Comparison of ENCODE assay signal across 17 mouse cellular contexts in the genomic region with DNA sequence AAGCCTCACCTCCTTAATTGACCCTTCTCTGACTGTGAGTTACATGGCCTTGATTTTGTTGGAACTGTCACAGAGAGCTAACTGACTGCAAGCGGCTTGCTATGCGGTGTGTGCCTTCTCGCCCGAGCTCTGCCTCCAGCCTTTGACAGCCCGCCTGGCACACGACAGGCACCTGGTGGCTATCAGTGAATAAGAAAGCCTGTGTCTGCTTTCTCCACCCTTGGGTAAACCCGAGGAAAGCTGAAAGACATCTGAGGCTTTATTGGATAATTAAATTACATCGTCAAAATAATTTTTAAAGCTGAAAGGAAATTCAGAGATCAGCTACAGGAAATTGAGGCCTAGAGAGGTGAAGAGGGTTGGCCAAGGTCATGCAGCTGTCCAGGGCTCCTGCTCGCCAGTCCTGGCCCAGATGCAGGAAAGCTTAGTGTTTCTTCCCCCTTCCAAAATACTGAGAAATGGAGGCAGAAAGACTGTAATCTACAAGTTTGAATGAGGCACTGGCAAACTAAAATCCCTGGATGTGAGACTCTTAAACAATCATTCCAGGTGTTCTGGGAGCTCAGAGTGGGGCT.
DNase-seq lines count a peak whose midpoint lies in the region; TF ChIP-seq lines count a peak whose summit lies in the region.
"Had no signal": no experiment of that assay in that cellular context is flagged by ENCODE, and none has a peak within 500 bp of the region (broad histone marks: within the 10 kb centered on the region; RNA-seq: fewer than 3 reads in every experiment).

No protein-coding gene starts in this region.

- H3K36me3 ChIP-seq in kidney, adult 2 months (ENCODE audit: control insufficient read depth, insufficient read depth, low read length) = no peaks in the 10 kb centered on the region
- H3K36me3 ChIP-seq in limb, embryonic 10.5 days = no peaks in the 10 kb centered on the region
- no peaks in the 10 kb centered on the region for H3K36me3 ChIP-seq in midbrain, embryonic 10.5 days
- H3K36me3 ChIP-seq: G1E; hindbrain, embryonic 15.5 days; liver, embryonic 12.5 days; midbrain, embryonic 12.5 days had no signal

- no peak overlapping the region for H3K4me3 ChIP-seq in kidney, adult 2 months (ENCODE audit: insufficient read depth, low read depth, low read length)
- no peak overlapping the region for H3K4me3 ChIP-seq in limb, embryonic 10.5 days
- no peak overlapping the region for H3K4me3 ChIP-seq in midbrain, embryonic 10.5 days
- H3K4me3 ChIP-seq: hindbrain, embryonic 15.5 days; left cerebral cortex, adult 2 months; liver, embryonic 12.5 days; midbrain, embryonic 12.5 days had no signal

- H3K9me3 ChIP-seq in limb, embryonic 10.5 days (replicated peaks) = no peaks in the 10 kb centered on the region
- no peaks in the 10 kb centered on the region for H3K9me3 ChIP-seq in midbrain, embryonic 10.5 days (replicated peaks)
- H3K9me3 ChIP-seq: G1E; hindbrain, embryonic 15.5 days; liver, embryonic 12.5 days; midbrain, embryonic 12.5 days had no signal

- peak; percentile 16 for DNase-seq in kidney, adult 2 months
- DNase-seq in kidney, adult 11 months = no peak
- DNase-seq in MN1 (ENCODE audit: low spot score) = peak; percentile 5
- peak; percentile 49 for DNase-seq in embryo, embryonic 10.5 days (ENCODE audit: low spot score)
- DNase-seq in limb, embryonic 10.5 days (ENCODE audit: low spot score) = peak; percentile 61
- no peak for DNase-seq in right cerebral cortex, postnatal 25 days
- no peak for DNase-seq in midbrain, embryonic 10.5 days (ENCODE audit: low spot score)
- no peak for DNase-seq in urinary bladder, postnatal 36 days (ENCODE audit: low spot score in 2 of 2)
- DNase-seq: cerebellum, adult 11-12 months; gastrocnemius, postnatal 10 days; lung, embryonic 14.5 days; lung, postnatal 4 days had no signal

- TF ChIP-seq POLR2A in kidney, adult 2 months (IDR thresholded peaks at IDR 0.05; ENCODE audit: low read depth, low read length) = no peak

- no peak overlapping the region for H3K27ac ChIP-seq in kidney, adult 2 months (ENCODE audit: insufficient read depth, low read depth, low read length)
- peak overlapping the region; percentile 79 for H3K27ac ChIP-seq in limb, embryonic 10.5 days
- H3K27ac ChIP-seq in midbrain, embryonic 10.5 days (replicated peaks) = no peak overlapping the region
- H3K27ac ChIP-seq: hindbrain, embryonic 15.5 days; left cerebral cortex, adult 2 months; liver, embryonic 12.5 days; midbrain, embryonic 12.5 days had no signal

- H3K27me3 ChIP-seq in kidney, adult 2 months (replicated peaks; ENCODE audit: control insufficient read depth, insufficient read depth, low read length) = no peaks in the 10 kb centered on the region
- no peaks in the 10 kb centered on the region for H3K27me3 ChIP-seq in limb, embryonic 10.5 days (ENCODE audit: low read depth, poor library complexity, severe bottlenecking)
- no peaks in the 10 kb centered on the region for H3K27me3 ChIP-seq in midbrain, embryonic 10.5 days (ENCODE audit: low read depth, poor library complexity, severe bottlenecking)
- H3K27me3 ChIP-seq: hindbrain, embryonic 15.5 days; liver, embryonic 12.5 days; midbrain, embryonic 12.5 days had no signal

- no peaks in the 10 kb centered on the region for H3K4me1 ChIP-seq in kidney, adult 2 months (ENCODE audit: control insufficient read depth, insufficient read depth, low read length)
- peaks cover 58% of the 10 kb centered on the region for H3K4me1 ChIP-seq in limb, embryonic 10.5 days
- peaks cover 2% of the 10 kb centered on the region; the same call in 1 of the 2 replicates for H3K4me1 ChIP-seq in midbrain, embryonic 10.5 days
- H3K4me1 ChIP-seq: hindbrain, embryonic 15.5 days; liver, embryonic 12.5 days had no signal

- 56% methylated on average over 9 of the region's 9 CpGs for WGBS in kidney, adult 2 months
- 16% methylated on average over 9 of the region's 9 CpGs for WGBS in limb, embryonic 10.5 days
- 58% methylated on average over 9 of the region's 9 CpGs for WGBS in midbrain, embryonic 10.5 days

- no peak for TF ChIP-seq CTCF in kidney, adult 2 months (conservative IDR thresholded peaks at IDR 0.05; ENCODE audit: insufficient read depth, insufficient read length, low read depth, low read length)

Comparison
In these comparisons a context has a peak if more than half of its experiments do, and no peak if none do; other contexts are left out.
1. DNase-seq: peak in kidney, adult 2 months (single experiment), MN1 (single experiment), embryo, embryonic 10.5 days (single experiment) and limb, embryonic 10.5 days (single experiment); none in kidney, adult 11 months (single experiment), right cerebral cortex, postnatal 25 days (single experiment), midbrain, embryonic 10.5 days (single experiment) and urinary bladder, postnatal 36 days (0 of 2).